Mouse (Mus musculus): ENCODE measurements around the gene Ranbp6.

The Ranbp6 gene

DNA sequence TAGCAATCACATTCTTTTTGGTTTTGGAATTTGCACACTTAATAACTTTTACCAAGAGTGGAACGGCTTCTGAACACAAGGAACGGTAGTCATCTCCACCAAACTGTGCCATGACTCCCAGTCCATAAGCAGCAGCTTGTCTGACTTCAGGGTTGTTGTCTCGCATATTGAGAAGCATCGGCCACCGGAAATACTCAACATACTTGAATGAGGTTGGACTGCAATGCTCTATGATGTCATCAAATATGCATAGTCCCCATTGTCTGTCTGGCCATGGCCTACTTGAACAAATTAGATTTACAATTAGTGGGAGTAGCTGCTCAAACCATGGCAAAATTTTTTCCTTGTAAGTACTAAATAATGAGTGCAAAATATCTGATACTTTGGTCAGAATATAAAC lies 2.8 kb downstream of the Ranbp6 start:
- no peak for DNase-seq (ENCODE audit: low spot score in 2 of 2)

DNA sequence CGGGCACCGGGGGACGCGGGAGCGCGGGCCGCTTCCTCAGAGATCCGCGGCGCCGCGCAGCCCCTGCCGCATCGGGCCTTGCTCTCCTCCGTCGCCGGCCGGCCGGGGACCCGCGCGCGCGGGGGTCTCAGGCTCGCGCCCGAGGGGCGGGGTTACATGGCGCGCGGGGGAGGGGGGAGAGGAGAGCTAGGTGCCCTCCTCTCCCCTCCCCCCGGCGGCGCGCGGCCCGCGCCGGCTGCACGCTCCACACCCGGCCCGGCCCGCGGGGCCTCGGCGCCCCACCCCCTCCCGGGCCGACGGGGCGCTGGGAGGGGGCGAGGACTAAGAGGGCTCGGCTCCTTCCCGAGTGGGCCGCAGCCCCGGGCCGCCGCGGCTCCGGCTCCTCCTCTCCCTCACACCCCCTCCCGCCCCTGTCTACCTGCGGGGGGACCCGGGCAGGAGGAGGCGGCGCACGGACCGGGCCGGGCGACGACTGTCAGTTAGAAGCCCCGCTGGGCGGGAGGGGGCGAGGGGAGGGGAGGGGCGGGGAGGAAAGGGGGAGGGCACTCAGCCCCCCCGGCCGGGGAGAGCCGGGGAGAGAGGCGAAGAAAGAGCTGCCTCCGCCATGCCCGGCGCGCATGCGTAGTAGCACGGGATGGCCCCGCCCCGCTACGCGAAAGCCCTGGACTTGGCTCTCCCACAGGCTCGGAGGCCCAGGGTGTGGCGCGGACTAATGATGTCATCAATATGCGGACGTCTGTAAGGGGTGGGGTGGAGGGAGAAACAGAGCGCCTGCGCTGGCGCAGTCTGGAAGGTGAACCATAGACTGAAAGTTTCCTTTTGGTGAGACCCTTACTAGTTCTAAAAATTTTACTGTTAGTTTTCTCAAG lies 6.6 kb downstream of the Ranbp6 start, which contains the start of gene 9930021J03Rik:
9930021J03Rik (minus strand) TSS at position 73 of the 869 bp plus-strand sequence.
- peak; percentile 98 to 99 for DNase-seq (ENCODE audit: low spot score in 2 of 2)

DNA sequence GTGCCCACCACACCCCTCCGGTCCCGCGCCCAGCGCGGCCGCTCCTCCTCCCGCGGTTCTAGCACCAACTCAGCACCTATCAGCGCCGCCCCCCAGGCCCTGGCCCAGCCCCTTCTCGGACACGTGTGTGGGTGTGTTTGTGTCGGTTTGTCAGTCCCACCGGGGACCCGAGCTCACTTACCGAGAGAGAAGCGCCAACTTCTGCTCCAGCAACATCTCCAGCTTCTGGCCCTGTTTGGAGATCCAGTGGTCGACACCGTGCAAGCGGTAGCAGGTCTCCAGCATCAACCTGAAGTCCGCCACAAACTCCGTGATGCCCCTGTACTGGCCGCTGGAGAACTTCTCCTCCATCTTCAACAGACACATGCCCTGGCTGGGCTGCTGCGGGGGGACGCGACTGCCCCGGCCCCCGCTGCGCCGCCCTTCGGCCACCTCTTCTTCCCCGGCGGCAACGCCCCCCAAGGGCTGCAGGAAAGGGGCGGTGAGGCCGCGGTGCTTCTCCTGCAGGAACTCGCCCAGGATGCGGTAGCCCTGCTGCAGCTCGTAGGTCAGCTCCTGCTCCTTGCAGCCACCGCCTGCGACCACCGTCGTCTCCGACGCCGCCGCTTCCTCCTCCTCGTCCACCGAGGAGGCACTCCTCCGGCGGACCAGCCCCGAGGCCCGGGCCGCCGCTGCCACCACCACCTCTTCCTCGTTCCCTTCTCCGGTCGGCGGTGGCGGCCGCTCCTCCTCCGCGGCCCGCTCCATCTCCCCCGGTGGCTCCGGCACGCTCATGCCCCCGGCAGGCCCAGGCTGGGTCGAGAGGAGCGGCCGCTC lies 7.5 kb downstream of the Ranbp6 start:
- DNase-seq (ENCODE audit: low spot score in 2 of 2) = peak; percentile 35 to 36

DNA sequence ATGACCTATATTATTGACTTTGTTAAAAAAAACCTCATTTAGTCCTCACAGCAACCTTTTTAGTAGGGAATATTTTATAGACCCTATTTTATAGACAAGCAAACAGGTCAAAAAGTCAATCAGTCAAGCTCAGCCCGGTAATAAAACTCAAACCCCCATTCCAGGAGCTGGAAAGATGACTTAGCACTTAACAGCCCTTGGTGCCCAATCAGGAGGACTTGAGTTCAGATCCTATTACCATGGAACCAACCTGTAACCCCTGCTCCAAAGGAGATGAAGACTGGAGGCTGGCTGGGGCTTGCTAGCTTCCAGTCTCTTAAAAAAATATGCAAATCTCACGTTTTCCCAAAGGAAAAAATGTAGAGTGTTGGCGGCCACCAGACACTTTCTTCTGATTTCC lies 8.8 kb downstream of the Ranbp6 start:
- no peak for DNase-seq (ENCODE audit: low spot score in 2 of 2)

DNA sequence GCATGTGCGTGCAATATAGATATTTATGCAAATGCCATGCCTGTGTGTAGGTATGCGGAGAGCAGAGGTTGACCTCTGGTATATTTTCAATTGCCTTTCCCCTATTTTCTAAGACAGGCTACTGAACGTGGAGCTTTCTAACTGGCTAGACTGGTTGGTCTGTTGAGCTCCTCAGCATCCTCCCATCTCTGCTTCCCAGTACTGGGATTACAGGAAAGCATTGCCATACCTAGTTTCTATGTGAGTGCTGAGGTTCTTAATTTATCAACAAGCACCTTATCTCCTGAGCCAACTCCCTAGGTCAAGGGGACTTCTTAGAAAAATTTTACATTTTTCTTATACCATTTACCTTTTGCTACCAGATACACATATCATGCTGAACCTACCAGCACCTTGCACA lies 15.4 kb downstream of the Ranbp6 start:
- no peak for DNase-seq (ENCODE audit: low spot score in 2 of 2)

DNA sequence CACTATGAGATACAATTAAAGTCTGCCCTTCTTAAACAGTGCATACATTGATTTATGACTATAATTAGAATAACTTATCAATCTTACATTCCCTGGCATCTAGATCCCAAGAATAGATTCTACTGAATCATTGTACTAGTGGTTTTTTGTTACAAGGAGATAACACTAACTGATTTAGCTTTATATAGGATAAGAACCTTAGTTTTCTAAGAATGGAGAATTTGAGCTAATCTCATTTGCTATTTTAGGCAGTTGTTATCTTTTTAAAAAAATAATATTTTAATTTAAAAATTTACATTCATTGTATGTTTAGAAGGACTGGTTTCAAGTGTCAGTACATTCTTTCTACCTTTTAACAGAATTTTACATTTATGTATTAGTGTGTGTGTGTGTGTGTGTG lies 24.8 kb downstream of the Ranbp6 start:
- DNase-seq (ENCODE audit: low spot score in 2 of 2) = no peak

DNA sequence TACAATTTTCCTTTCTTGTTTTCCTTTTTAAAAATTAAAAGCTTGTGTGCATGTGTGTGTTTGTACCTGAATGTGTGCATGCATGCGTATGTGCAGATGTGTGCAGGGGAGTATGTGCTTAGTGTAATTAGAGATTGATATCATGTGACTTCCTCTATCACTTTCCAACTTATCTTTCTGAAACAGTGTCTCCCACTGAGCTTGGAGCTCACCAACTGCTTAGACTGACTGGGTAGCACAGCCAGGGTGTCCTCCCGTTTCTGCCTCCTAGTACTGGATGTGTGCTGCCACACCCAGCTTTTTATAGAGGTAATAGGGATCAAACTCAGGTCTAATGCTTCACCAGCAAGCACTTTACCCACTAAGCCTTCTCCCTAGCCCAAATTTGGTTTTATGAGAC lies 29.9 kb downstream of the Ranbp6 start:
- no peak for DNase-seq (ENCODE audit: low spot score in 2 of 2)
